Mouse (Mus musculus) kidney, postnatal 4 days (tissue): ENCODE measurements around the gene Gm49388.
"Not testable (repeated sequence)": the region's sequence is repeated elsewhere in the genome, so short reads cannot be mapped to it uniquely, and the experiment has no call there.

Experiments
- DNase-seq, 2 experiments: peaks; one replicate each; pipeline ENCODE4 v3.0.0; 2021; ENCODE audit warnings: mixed read lengths in 2 of 2

The Gm49388 gene

DNA sequence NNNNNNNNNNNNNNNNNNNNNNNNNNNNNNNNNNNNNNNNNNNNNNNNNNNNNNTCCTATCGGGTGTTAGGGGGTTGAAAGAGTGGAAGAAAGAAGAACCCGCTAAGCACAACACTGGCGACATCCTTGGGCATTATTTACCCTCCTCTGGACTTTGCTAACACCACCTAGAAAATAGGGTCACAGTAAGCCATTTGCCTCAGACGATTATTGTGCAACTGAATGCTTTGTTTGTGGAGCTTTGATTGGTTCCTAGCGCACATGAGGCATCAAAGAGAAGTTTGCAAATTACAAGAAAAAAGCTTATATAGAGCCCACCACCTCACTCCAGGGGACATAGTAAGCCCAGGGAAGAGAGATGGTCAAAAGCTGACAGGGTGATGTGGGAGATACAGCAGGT lies 23.4 kb downstream of the Gm49388 start:
- DNase-seq = no peak

DNA sequence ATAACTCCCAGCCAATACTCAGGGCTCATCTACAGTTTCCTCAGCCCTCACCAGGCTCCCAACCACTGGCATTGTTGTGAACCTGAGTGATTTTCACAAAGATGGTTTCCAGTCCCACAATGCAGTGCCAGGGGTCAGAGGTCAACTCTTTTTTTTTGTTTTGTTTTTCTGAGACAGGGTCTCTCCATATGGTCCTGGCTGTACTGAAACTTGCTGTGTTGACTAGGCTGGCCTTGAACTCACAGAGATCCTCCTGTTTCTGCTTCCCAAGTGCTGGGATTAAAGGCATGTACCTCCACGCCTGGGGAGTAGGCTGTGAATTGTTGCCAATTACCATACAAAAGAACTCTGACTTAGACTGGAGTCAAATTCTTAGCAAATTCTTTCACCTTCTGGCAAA lies 24.4 kb downstream of the Gm49388 start:
- no peak for DNase-seq

DNA sequence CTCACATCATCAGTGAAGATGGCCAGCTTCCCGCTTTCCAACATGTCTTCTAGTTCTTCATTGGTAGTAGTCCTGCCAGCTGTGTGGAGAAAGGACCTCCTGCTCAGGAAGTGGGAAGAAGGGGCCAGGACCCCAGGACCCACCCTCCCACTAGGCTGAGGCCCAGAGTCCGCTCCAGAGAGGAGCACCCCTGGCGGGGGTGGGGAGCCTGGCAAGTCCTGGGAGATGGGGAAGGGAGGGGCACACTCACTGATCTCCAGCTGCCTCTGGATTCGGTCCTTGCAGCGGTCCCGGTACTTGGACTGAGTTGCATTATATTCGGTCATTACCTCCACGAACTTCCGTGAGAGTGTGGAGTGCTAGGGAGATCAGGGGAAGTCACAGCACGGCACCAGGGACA lies 25.2 kb downstream of the Gm49388 start:
- no peak for DNase-seq

DNA sequence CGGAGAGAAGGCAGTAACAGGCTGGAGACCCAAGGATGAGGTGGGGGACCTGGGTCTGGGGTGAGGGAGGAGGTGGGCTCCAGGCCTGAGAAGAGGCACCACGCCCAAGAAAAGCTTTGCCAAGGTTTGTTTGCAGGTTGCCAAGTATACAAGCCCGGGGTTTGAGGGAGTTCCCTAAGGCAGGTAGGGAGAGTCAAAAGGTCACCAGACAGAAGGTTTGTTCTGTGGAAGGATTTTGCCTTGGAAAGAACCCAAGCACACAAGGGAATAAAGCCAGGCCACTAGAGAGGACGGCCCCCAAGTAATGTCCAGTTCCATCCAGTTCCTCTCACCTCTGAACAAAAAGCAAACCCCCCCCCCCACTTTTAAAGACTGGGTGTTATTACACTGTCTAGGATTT lies 25.8 kb downstream of the Gm49388 start:
- no peak for DNase-seq

DNA sequence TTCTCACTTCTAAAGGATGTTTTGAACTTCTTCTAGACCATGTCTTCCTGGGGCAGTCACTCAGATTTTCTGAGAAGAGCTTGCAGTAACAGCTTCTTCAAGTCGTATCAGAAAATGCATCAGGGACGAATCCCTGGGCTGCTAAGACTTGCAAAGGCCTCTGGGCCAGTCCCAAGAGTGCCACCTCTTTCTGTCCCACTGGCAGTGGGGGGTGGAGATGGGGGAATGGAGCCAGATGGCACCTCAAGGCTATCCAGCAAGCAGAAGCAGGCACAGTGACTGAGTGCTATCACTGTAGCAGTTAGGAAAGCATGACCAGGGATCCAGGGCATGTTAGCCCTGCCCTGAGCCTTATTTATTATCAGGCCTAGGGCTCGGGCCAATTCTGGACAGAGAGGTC lies 26.9 kb downstream of the Gm49388 start:
- DNase-seq = no peak

DNA sequence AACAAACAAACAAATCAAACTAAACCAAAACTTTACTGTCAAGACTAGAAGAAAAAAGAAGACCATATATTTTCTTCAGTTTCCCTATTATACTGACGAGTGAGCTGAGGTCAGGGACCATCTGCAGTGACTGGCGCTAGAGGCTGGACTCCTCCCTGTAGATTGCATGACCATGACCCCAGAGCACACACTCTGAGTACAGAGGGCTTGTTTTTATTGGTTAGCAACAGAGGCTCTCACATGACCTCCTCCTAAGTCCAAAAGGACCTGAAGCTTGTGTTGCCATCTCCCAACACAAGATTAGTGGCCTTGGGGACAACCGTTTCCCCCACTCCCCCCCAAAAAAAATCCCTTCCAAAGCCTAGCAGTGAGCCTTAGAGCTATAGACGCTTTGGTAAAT lies 28.4 kb downstream of the Gm49388 start:
- DNase-seq = no peak

DNA sequence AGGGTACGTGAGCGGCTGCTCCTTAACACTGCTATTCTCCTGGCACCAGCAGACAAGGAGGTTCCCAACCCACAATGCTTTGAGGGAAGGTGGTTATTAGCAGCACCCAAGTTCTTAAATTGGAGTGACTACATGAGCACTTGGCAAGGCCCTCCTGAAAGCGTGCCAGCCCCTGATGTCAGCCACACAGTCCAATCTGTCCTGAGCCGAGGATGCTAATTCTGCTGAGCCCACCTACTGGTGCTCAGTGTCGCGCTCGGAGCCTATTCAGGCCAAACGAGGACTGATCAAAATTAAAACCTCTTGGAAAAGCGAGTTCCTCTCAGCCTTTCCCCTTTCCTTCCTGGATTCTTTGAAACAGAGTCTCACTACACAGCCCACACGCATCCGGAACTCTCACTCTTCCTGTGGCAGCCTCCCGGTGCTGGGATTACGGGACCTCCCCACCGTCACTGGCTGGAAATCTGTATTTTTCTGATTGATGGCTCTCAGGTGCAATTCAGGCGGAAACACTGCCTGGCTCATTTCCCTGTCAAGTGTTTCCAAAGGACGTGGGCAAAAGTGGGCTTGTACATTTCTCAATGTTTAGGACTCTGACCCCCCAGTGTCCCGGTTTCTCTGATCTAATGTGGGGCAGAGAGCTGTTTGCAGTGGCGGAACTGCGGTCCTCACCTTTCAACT lies 29.0 kb downstream of the Gm49388 start:
- peak; percentile 61 for DNase-seq

DNA sequence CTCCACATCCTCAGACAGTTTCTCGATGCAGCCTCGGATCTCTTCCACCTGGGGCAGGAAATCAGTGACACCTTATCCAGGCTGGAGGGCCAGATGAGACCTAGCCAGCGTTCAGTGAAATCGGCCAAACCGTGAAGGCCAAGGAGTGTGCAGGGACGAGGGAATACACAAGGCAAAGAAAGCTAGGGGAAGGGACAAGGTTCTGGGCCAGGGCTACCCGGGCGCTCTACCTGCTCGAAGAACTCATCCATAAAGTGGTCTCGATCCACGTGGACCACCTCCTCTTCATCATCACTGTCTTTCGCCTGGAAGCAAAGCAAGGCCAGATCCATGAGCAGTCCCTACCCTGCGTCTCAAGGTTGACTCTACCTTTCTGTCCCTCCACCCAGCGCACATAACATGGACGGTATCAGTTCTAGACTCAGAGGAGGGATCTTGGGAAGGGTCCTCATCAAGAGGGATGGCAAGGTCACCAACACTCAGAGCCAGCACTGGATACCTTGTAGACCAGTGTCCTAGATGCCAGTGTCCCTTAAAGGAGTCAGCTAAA lies 29.8 kb downstream of the Gm49388 start:
- DNase-seq = no peak

DNA sequence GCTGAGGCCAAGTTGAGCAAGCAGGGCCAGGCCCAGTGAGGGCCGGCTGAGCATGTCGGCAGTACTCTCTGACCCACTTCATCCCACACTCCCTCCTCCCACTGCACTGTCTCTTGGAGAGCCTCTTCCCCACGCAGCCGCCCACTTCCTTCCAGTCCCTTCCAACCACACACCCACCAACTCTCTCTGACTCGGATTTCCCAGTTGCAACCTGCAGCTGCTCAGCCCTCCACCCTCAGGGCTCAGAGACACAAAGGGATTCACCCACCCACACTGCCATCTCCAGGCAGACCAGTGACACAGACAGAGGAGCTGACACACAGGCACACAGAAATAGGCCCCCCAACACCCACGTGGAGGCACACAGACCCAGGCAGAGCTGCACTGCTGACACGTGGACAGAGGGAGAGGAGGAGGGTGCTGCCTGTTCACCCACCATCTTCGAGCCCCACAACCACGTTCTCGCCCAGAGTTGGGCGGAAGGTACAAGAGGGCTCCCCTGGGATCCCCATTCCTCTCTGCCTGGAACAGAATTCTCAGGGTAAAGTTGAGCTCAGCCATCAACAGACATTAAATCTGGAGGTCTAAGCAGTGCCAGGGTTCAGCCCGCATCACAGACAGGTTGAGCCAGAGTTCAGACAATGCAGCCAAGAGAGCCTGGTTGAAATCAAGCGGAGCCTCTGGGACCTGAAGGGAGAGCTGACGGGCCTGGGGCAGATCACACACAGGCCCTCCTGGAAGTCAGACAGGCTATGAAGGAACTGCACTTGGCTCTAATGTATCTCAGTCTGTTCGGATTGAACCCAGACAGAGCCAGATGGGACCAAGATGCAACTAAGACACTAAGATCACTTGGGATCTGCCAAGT lies 30.8 kb downstream of the Gm49388 start:
- peak; percentile 58 to 76 for DNase-seq

DNA sequence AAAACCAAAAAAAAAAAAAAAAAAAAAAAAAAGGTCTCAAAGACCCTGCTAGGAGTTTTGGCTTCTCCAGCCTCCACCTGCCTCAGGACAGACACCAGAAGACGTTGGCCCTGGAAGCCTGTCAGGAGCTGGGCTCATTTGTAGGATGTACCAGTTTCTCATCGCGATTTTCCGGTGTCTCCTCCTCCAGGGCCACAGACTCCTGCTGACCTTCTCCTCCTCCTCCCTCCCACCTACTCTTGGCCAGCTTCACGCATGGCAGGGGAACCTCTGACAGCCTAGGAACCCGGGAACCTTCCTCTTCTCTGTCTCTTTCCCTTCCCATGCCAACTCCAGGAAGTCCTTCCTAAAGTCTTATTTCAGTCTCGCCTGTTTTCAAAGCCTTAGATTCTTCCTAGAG lies 31.6 kb downstream of the Gm49388 start:
- no peak for DNase-seq

DNA sequence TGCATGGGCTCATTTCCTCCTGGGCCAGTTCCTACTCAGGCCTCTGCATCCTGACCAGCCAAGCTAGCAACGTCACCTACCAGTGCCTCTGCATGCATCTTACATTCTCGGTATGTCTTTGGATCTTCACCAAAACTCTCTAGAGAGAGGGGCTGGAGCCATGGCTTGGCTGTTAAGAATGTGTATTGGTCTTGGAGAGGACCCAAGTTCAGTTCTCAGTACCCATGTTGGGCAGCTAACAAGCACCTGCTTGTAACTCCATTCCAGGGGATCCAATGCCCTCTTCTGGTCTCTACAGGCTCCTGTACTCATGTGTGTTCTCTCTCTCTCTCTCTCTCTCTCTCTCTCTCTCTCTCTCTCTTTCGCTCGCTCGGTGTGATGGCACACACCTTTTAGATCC lies 32.4 kb downstream of the Gm49388 start:
- no peak for DNase-seq

DNA sequence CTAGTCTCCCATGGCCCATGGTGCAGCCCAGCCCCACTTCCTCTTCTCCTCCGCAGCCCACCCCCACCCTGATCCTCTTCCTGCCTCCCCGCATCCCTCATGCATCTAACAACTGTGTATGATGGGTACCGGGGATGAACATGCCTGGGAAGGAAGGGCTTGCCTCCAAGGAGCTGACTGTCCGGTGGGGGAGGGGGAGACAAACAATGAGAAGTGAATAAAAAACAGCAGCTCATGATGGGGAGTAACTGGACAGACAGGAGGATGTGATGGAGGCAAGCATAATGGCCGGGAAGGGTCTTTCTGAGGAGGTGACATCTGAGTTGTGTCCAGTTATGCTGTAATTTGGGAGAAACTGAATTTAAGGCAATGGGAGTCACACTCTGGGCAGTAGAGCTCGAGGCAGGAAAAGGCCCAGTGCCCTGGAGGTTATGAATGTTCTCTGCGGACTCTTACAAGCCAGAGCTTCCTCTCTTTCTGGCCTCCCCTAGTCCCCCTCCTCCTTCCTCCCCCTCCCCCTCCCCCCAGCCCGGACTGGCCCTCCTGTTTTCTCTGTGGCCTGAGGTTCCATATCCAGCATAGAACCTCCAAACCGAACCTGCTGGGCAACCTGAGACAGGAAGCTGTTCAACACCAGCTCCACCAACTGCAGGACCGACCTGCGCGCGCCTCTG lies 35.6 kb downstream of the Gm49388 start:
- DNase-seq = peak; percentile 33 to 52

DNA sequence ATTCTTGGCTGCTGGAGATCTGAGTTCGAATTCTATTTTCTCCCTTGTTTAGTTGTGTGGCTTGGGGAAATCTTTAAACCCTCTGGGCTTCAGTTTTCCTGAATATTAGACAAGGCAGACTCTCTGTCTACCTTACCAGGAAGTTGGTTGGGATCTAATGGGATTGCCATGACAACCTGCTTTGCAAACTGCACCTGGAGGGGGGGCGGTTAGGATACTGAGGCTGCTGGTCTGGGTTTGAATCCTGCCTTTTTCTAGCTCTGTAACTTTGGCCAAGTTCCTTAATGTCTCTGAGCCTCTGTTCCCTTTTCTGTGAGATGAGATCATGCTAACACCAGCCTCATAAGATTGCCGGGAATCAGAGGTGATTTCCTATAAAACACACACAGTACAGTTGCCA lies 37.1 kb downstream of the Gm49388 start:
- DNase-seq = no peak

DNA sequence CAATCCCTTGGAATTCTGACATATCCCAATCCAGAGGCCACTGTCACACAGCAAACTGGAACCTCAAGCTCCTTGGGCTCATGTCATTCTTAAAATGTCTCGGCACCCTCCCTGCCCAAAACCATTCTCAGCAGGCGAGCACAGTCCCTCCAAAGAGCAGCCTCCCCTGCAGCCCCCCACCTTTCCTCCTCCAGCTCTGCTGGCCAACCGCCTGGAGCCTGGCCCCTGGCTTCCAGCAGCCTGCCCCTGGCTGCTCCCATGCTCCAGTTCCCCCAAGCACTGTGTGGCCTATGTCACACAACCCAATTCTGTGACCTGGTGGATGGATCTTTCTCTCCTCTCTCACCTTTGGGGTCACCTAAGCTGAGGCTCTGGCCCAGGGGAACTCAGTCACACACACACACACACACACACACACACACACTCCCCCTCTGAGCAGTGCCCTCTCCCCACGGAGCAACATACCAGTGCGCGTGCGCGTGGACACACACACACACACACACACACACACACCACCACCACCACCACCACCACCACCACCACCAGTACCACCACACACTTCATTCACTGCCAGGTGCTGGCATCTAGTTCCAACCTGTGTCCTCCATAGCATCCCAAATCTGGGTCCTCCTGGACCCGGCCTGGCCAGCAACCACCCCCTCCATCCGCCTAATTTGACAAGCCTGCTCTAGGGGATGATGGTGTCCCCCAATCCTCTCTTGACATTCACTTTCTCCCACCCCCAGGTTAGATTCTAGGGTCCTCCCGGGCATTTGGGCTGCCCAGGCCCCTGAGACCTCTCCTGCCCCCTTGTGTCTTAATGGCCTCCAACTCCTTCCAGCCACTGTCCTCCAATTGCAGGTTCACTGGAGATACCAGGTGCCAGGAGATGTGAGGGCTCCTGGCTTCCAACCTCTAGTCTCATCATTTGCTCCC lies 38.1 kb downstream of the Gm49388 start:
- DNase-seq = peak in 1 of 2 experiments; percentile 38

DNA sequence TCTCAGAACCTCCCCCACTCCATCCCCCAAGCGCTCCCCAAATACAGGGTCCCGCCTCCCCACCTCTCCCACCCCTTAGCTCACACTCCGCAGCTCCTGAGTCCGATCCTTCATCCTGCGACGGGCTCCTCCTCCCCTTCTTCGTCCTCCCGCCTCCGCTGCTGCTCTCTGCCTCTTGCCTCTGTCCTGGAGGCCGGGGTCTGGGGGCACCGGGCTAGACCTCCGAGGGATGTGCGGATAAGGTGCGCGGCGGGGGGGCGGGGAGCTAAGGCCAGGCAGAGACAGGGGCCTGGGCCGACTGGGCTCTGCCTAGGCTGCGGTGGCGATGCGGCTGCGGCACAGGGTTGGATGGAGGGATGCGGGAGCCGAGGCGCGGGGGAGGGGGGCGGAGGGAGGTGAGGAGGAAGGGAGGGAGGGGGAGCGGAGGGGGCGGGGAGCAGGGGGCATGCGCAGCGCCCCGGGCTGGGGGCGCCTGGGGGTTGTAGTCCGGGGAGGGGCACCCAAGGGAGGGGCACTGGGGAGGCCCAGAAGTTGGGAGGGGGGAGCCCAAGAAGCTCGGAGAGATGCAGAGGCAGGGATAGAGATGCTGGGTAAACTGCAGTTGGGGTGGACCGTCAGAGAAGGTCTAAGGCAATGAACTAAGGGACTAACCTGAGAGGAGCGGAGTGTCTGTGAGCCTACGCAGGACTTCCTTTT lies 38.9 kb downstream of the Gm49388 start, which contains the start of the genes Stx4a and Stx1b:
TSS of gene Stx4a (plus strand) at position 119 of the 696 bp plus-strand sequence.
TSS of gene Stx1b (minus strand) at position 374 of the 696 bp plus-strand sequence.
- DNase-seq = peak; percentile 75 to 82

DNA sequence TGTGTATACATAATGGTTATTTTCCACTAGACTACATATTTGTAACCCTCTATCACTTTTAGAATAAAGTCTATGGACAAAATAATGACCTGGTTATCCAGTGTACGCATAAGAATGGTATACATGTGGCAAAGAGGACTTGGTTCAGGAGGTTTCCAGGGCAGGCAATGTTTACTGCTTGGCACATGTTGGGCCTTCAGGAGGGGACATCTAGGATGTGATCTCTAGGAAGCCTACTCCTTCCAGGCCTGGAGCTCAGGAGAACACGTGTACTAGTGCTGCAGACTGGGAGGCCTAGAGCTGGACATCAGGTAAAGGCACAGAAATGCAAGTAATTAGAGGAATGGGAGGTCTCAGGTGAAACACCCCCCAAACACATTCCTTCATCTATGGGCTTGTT lies 50.1 kb downstream of the Gm49388 start:
- DNase-seq = no peak

DNA sequence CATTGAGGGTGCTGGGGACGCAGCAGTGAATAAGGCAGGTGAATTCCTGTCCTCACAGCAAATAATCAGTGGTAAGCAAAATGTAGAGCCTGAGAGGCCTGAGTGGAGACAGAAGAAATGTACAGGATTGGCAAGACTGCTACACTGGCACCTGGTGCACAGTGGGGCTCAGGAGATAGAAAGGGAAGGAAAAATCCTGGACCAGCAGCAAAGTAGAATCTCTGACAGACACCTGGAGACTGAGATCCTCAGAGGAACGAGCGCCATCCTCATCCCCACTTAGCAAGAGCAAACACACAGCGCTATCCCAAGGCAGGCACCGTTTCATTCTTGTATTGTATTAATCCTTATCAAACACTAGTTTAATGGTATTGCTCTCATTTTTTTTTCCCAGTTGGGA lies 52.1 kb downstream of the Gm49388 start:
- no peak for DNase-seq

DNA sequence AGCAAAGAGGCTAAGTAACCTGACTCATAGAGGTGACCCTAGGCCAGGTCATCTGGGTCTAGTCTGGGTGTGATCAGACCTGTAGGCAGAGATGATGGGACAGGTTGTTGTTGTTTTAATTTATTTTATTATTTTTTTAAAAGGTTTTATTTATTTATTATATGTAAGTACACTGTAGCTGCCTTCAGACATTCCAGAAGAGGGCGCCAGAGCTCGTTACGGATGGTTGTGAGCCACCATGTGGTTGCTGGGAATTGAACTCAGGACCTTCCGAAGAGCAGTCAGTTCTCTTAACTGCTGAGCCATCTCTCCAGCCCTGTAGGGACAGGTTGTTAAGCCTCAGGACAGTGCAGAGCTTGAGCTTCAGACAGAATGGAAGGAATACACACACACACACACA lies 52.5 kb downstream of the Gm49388 start:
- DNase-seq = not testable (repeated sequence)

DNA sequence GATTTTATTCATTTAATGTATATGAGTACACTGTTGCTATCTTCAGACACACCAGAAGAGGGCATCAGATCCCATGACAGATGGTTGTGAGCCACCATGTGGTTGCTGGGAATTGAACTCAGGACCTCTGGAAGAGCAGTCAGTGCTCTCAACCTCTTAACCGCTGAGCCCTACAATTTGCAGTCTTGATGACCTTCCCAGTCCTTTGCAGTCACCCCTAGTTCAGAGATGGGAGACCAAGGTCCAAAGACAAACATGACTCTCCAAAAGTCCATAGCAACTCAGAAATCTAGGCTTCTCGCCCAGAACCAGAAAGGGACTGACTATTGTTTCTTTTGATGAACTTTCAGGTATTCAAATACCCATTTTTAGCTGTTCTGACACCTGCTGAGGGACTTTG lies 54.6 kb downstream of the Gm49388 start:
- not testable (repeated sequence) for DNase-seq

DNA sequence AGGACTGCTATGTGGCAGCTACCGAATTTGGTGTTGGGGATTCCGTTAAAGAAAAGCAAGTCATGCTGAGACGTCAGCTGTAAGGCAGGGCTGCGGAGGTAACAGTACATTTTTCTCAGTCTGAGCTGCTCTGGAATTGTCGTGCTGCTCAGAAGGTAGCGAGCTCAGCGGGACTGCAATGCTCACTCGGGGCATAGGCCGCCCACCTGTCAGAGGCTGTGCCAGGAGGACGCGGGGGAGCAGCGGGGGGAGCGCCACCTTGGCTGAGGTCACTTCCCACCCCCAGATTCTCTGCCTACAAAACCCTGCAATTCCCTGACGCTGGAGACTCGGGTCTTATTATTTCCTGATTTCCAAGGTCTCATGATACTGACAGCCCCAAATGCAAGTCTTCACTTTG lies 55.5 kb downstream of the Gm49388 start:
- peak; percentile 66 to 78 for DNase-seq

DNA sequence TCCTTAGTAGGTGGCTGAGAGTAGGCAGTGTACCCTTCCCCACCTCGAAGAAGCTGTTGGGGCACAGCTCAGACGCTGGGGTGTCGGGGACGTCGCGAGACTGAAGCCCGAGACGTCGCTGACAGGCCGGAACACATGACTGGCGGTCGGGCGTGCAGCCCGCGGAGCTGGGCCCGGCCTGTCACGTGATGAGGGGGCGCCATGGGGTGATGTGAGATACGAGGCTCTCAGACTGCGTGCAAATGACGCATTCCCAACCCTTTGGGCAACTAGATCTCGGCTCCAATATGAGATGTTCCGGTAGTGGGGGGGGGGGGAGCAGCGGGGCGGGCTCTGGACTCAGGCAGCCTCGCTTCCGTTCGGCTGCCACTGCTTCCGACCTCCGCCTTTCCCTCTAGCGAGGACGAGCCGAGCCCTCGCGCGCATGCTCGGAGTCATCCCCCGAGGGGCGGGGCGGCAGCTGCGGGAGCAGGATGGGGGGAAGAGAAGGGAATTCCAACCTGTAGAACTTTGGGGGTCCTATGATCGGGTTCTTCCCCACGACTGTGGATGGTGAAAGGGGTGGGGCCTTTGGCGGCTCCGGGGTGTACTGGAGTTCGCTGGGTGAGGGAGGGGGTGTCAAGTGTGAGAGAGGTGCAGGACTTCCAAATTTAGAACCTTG lies 56.1 kb downstream of the Gm49388 start:
- DNase-seq = peak; percentile 94 to 97
